Mouse (Mus musculus) liver, embryonic 13.5 days (tissue): ENCODE data around the gene Map3k4. TPM values are rescaled to one million over a fixed set of nuclear protein-coding genes. Genes with fewer than 3 reads are reported as not detected.
"Not testable (repeated sequence)": the region's sequence is repeated elsewhere in the genome, so short reads cannot be mapped to it uniquely, and the experiment has no call there.

ENCODE experiments used
- ATAC-seq: fragments of 200-750 bp; cut with Nextera tagmentation; 2 replicates; pipeline ENCODE4 v1.8.0; 2017; ENCODE audit warnings: low read depth, mild to moderate bottlenecking, moderate number of reproducible peaks, moderate library complexity
- DNase-seq: peaks from one replicate; pipeline ENCODE4 v3.0.0; 2022
- H3K27ac ChIP-seq: fragments of 300-500 bp; sonication (generic); 2 replicates; pipeline ENCODE4 v1.5.1; 2015; ENCODE audit warnings: moderate library complexity, mild to moderate bottlenecking, inconsistent platforms
- H3K27me3 ChIP-seq: fragments of 300-500 bp; sonication (generic); 2 replicates; pipeline ENCODE4 v1.6.1; 2015; ENCODE audit warnings: mild to moderate bottlenecking, inconsistent platforms
- H3K36me3 ChIP-seq: fragments of 300-500 bp; sonication (generic); 2 replicates; pipeline ENCODE4 v1.6.1; 2015; ENCODE audit warnings: mild to moderate bottlenecking, inconsistent platforms
- H3K4me1 ChIP-seq: fragments of 300-500 bp; sonication (generic); replicated peaks from 2 replicates; pipeline ENCODE4 v1.6.1; 2015; ENCODE audit warnings: inconsistent platforms
- H3K4me2 ChIP-seq: fragments of 300-500 bp; sonication (generic); 2 replicates; pipeline ENCODE4 v1.6.1; 2015; ENCODE audit warnings: inconsistent platforms, mild to moderate bottlenecking, moderate library complexity
- H3K4me3 ChIP-seq: fragments of 300-500 bp; sonication (generic); replicated peaks from 2 replicates; pipeline ENCODE4 v1.5.1; 2015; ENCODE audit warnings: mild to moderate bottlenecking, inconsistent platforms
- H3K9ac ChIP-seq: fragments of 300-500 bp; sonication (generic); 2 replicates; pipeline ENCODE4 v1.6.1; 2015; ENCODE audit warnings: mild to moderate bottlenecking, inconsistent platforms
- H3K9me3 ChIP-seq: fragments of 300-500 bp; sonication (generic); replicated peaks from 2 replicates; pipeline ENCODE4 v1.6.1; 2016; ENCODE audit warnings: inconsistent platforms
- WGBS: fragments of 180-500 bp; shearing (Covaris S2); methylation state at CpG from one replicate; pipeline ENCODE4 v1.1.7; 2015; ENCODE audit not compliant: insufficient replicate concordance; 5-methylcytosine and 5-hydroxymethylcytosine counted together
- polyA plus RNA-seq: library from polyadenylated mRNA; unstranded; fragments of >200 nt; fragmentation: Nextera tagmentation; extraction: Ambion mirVana; gene quantifications from 2 replicates; pipeline ENCODE4 v1.2.1, GENCODE M21; 2015

Gene Map3k4
- polyA plus RNA-seq, 1 experiment from 2014 or later, result 13.6 TPM

DNA sequence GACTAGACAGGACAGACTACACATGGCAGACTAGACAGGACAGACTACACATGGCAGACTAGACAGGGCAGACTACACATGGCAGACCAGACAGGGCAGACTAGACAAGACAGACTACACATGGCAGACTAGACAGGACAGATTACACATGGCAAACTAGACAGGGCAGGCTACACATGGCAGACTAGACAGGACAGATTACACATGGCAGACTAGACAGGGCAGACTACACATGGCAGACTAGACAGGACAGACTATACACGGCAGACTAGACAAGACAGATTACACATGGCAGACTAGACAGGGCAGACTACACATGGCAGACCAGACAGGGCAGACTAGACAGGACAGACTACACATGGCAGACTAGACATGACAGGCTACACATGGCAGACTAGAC, 28.8 kb downstream of the Map3k4 start:
- not testable (repeated sequence) for H3K4me3 ChIP-seq, H3K4me2 ChIP-seq, H3K9me3 ChIP-seq, H3K36me3 ChIP-seq, H3K4me1 ChIP-seq, H3K27ac ChIP-seq, ATAC-seq, DNase-seq, H3K9ac ChIP-seq, H3K27me3 ChIP-seq
- WGBS, result 84% methylated on average over 1 of the region's 1 CpGs

DNA sequence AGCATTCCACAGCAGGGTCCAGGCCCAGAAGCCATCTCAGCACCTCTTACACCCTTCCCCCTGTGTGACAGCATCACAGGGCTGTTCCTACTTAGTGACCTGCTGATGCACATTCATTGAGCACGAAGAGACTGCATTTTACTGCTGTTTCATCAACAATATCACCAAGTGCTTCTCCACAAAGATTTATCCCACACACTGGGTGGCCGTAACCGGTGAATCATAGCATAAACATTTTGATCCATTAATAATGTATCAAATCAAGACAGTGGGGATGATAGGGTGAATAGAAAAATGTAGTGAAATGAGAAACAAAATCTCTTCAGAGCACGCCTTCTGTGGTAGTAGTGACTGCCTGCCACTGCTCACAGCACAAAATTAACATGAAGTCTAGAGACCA, 29.7 kb downstream of the Map3k4 start:
- Histone ChIP-seq H3K4me1 (no peaks in the 10 kb centered on the region), H3K36me3 (peaks cover 4% of the 10 kb centered on the region), H3K4me3 (no peak overlapping the region), H3K9me3 (no peaks in the 10 kb centered on the region), H3K27me3 (no peaks in the 10 kb centered on the region), H3K4me2 (no peak overlapping the region), H3K9ac (no peak overlapping the region), H3K27ac (no peak overlapping the region)
- WGBS, result 79% methylated on average over 4 of the region's 4 CpGs
- ATAC-seq (no peak), DNase-seq (no peak)

DNA sequence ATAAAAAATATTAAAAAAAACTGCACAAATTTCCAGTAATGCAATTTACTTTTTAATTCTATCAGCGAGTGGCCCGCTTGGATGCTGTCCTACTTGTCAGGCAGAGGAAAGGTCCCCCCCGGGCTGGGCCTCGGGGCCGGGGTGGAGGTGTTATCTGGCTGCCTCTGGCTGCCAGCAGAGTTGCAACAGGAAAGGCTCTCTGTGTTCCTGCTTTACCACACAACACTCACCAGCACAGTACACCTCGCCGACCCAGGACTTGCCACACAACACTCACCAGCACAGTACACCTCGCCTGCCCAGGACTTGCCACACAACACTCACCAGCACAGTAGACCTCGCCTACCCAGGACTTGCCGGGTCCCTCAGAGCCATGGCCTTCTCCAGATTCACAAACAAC, 38.8 kb downstream of the Map3k4 start:
- ATAC-seq (no peak), DNase-seq (no peak)
- Histone ChIP-seq H3K4me3 (no peak overlapping the region), H3K9me3 (peaks cover 4% of the 10 kb centered on the region; the same call in 1 of the 2 replicates), H3K4me2 (no peak overlapping the region), H3K36me3 (peaks cover 17% of the 10 kb centered on the region), H3K4me1 (peaks cover 12% of the 10 kb centered on the region), H3K9ac (no peak overlapping the region; the same call in 1 of the 2 replicates), H3K27me3 (no peaks in the 10 kb centered on the region), H3K27ac (no peak overlapping the region)
- 35% methylated on average over 10 of the region's 10 CpGs for WGBS

DNA sequence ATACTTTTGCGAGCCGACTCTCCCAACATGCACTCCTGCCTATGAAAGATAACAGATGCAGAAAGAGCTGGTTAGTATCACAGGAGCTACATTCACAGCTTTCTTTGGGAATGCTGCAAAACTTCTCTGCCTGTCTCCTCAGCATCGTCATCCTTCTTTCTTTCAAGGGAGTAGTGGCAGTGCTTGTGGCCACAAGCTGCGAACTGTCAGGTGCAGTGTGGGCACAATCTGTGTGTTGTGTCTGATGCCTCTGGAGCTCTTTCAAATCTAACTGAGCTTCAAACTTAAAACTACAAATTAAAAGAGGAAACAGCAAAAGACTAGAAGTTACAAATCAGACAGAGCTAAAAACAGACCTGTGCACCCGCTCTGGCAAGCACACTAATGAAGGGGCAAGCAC, 40.5 kb downstream of the Map3k4 start:
- no peak for DNase-seq
- Histone ChIP-seq H3K27me3 (no peaks in the 10 kb centered on the region), H3K4me3 (no peak overlapping the region), H3K4me2 (no peak overlapping the region), H3K4me1 (peaks cover 12% of the 10 kb centered on the region), H3K27ac (no peak overlapping the region), H3K36me3 (peaks cover 12% of the 10 kb centered on the region), H3K9ac (no peak overlapping the region), H3K9me3 (no peaks in the 10 kb centered on the region; the same call in 1 of the 2 replicates)
- no peak for ATAC-seq
- WGBS, result 92% methylated on average over 5 of the region's 5 CpGs

DNA sequence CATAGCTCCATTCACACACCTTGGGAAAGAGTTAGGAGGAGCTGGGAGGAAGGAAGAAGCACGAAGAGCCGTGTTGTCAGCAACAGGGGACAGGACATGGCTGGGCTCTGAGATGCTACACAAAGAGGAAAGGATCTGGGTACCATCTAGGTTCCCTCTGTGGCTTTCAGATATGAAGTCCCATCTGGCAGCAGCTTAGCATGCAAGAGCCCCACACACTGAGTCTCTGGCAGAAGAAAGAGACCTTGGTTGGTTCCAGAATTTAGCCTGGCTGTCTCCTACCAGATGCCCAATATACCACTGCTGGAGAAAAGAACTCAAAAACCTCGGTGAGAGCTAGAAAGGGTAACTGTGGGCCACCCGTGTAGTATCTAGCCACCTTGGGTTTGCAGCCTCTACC, 41.3 kb downstream of the Map3k4 start:
- no peak overlapping the region for H3K4me3 ChIP-seq
- WGBS, result 78% methylated on average over 4 of the region's 4 CpGs
- DNase-seq (no peak), ATAC-seq (no peak)
- peaks cover 12% of the 10 kb centered on the region for H3K4me1 ChIP-seq
- no peak overlapping the region for H3K9ac ChIP-seq
- H3K27ac ChIP-seq, result no peak overlapping the region
- H3K4me2 ChIP-seq, result no peak overlapping the region
- H3K36me3 ChIP-seq, result peaks cover 11% of the 10 kb centered on the region
- H3K9me3 ChIP-seq, result no peaks in the 10 kb centered on the region
- no peaks in the 10 kb centered on the region for H3K27me3 ChIP-seq

DNA sequence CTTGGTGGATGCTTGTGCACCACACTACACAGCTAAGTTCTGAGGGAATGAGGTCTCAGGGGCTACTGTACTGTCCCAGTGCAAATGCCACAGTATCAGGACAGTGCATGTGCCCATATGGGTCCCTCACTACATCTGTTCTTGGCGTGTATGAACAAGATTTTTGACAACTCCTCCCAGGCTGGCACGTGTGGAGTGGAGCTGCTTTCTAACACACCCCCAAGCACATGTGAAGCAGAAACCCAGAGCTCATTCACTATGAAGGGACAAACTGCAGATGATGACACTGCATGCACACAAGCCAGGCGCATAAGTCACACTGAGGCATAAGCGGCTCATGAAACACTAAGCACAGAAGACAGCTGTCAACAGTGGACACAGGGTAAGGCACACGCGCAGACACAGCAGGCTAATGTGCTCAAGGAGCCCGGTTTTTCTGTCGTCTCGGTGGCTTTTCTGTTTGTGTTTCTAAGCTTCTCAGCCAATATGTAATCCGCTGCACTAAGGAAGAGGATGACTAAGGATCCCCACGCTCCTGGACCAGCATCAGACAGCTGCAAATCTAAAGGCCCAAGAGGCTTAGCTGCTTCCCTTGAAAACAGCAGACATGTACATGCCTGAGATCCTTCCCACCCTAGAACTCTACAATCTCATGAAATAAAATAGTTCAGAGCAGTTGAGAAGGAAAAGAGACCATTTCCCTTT, 41.9 kb downstream of the Map3k4 start:
- H3K9me3 ChIP-seq, result no peaks in the 10 kb centered on the region
- no peak overlapping the region for H3K4me3 ChIP-seq
- no peak overlapping the region for H3K27ac ChIP-seq
- peaks cover 15% of the 10 kb centered on the region for H3K36me3 ChIP-seq
- ATAC-seq (no peak), DNase-seq (no peak)
- no peak overlapping the region for H3K9ac ChIP-seq
- H3K4me2 ChIP-seq, result no peak overlapping the region
- 87% methylated on average over 11 of the region's 11 CpGs for WGBS
- H3K27me3 ChIP-seq, result no peaks in the 10 kb centered on the region
- H3K4me1 ChIP-seq, result peaks cover 12% of the 10 kb centered on the region

DNA sequence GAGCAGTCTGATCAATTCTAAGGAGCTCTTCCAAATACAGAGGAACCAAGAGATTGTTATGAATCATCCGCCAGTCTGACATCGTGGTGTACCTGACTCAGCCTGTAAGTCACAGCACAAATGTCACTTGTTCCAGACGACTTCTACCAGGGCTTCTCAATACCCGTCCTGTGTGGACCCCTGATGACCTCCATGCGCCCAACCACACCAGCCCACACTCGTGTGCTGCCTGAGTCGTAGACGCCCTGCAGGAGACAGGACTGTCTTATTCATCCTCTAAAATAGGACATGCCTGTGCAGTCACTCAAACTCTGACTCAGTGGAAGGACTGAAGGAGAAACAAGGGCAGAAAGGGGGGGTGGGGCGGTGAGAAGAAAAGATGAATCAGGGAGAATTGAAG, 42.8 kb downstream of the Map3k4 start:
- no peak for ATAC-seq
- DNase-seq, result no peak
- H3K9me3 ChIP-seq, result no peaks in the 10 kb centered on the region
- H3K9ac ChIP-seq, result no peak overlapping the region
- H3K4me2 ChIP-seq, result no peak overlapping the region
- H3K4me1 ChIP-seq, result peaks cover 12% of the 10 kb centered on the region
- peaks cover 24% of the 10 kb centered on the region for H3K36me3 ChIP-seq
- no peaks in the 10 kb centered on the region for H3K27me3 ChIP-seq
- H3K27ac ChIP-seq, result no peak overlapping the region
- H3K4me3 ChIP-seq, result no peak overlapping the region
- WGBS, result 73% methylated on average over 9 of the region's 9 CpGs

DNA sequence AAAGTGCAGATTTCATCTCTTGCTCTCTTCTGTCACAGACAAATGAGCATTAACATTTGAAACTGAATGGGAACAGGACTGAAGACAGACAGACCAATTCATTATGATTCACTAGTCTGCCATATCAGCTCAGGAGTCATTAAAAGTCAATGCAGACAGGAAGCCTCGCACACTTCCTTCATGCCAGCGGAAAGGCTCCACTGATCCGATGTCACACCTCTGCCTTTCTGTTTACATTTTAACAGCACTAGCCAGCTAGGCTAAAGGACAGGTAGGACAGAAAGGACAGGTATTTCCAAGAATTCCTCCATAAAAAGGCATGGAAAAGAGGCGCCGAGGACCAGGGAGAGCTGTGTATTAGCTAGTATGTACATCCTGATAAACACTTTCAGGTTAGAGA, 45.6 kb downstream of the Map3k4 start:
- H3K4me3 ChIP-seq, result no peak overlapping the region
- no peak overlapping the region for H3K9ac ChIP-seq
- DNase-seq (no peak), ATAC-seq (no peak)
- peaks cover 36% of the 10 kb centered on the region for H3K36me3 ChIP-seq
- no peaks in the 10 kb centered on the region for H3K27me3 ChIP-seq
- no peak overlapping the region for H3K4me2 ChIP-seq
- no peaks in the 10 kb centered on the region for H3K4me1 ChIP-seq
- no peaks in the 10 kb centered on the region for H3K9me3 ChIP-seq
- H3K27ac ChIP-seq, result no peak overlapping the region
- 75% methylated on average over 5 of the region's 5 CpGs for WGBS

DNA sequence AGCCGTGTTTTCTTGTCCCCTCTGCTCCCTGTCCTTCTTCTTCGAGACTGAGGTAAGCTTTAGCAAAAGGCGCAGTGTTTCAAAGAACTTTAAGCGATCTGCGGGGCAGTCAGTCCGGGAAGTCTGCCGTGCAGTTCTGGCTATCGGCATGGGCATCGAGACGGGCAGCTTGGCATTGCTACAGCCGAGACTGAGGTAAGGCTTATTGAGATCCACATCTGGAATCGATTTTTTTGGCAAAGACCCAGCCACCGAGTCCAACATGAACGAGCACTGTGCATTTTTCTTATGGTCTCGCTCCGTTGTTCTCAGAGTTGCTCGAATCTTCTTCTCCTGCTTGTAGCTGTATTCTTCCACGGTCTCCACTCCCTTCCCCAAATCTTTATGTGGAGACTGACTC, 46.8 kb downstream of the Map3k4 start:
- WGBS, result 89% methylated on average over 18 of the region's 18 CpGs

DNA sequence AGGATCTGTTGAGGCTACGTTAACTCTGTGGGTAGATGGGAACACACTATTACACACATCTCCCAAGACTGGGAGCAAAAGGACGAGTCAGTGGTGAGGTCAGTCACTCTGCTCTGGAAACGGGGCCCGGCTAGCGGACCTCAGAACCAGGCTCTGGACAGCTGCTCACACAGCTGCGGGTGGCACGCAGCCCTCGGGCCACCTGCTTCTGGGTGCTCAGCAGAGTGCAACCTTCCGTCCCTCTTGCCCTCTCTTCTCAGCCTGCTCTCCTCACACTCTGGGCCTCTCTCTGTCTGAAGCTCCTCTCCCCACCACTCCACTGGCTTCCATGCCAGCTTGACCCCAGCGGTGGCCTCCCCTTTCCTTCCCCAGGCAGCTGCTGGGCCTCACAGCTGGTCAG, 50.1 kb downstream of the Map3k4 start:
- 87% methylated on average over 10 of the region's 10 CpGs for WGBS
- DNase-seq, result no peak
- no peak overlapping the region for H3K4me2 ChIP-seq

More for the DNA sequence above, 46.8 kb downstream of the Map3k4 start:
- Histone ChIP-seq H3K27me3 (no peaks in the 10 kb centered on the region), H3K9me3 (no peaks in the 10 kb centered on the region), H3K9ac (no peak overlapping the region), H3K4me2 (no peak overlapping the region), H3K27ac (no peak overlapping the region), H3K4me3 (no peak overlapping the region), H3K36me3 (peaks cover 36% of the 10 kb centered on the region), H3K4me1 (peaks cover 1% of the 10 kb centered on the region; the same call in 1 of the 2 replicates)
- ATAC-seq (no peak), DNase-seq (no peak)

DNA sequence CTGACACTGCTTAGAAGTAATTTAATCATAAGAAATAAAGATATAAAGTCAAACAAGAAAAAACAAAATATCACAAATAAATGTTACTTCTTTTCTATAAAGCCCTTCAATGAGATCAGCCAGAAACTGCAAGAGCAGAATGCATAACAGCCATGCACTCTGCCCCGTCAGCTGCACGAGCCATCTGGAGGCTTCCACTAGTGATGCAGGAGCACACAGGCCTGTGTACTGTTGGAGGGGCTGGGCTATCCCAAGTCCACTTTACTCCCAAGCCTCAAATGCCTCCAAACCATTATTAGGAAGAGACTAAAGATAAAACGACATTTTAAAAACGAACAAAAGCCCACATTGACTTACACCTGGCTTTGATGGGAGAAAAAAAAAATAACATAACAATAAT, 50.5 kb downstream of the Map3k4 start:
- WGBS, result 67% methylated on average over 4 of the region's 4 CpGs
- DNase-seq, result no peak
- ATAC-seq, result no peak

More for the DNA sequence above, 50.1 kb downstream of the Map3k4 start:
- no peaks in the 10 kb centered on the region for H3K27me3 ChIP-seq
- peaks cover 10% of the 10 kb centered on the region; the same call in 1 of the 2 replicates for H3K4me1 ChIP-seq
- ATAC-seq, result no peak
- no peak overlapping the region for H3K4me3 ChIP-seq
- H3K36me3 ChIP-seq, result peaks cover 33% of the 10 kb centered on the region
- no peaks in the 10 kb centered on the region for H3K9me3 ChIP-seq
- no peak overlapping the region for H3K27ac ChIP-seq
- no peak overlapping the region for H3K9ac ChIP-seq

More for the DNA sequence above, 50.5 kb downstream of the Map3k4 start:
- peaks cover 10% of the 10 kb centered on the region; the same call in 1 of the 2 replicates for H3K4me1 ChIP-seq
- no peak overlapping the region for H3K4me3 ChIP-seq
- H3K9me3 ChIP-seq, result no peaks in the 10 kb centered on the region
- H3K9ac ChIP-seq, result no peak overlapping the region
- H3K27me3 ChIP-seq, result no peaks in the 10 kb centered on the region
- no peak overlapping the region for H3K27ac ChIP-seq
- peaks cover 33% of the 10 kb centered on the region for H3K36me3 ChIP-seq
- no peak overlapping the region for H3K4me2 ChIP-seq
